Mouse (Mus musculus): Measurements from ENCODE around the gene Osgin1. TPM values are rescaled to one million over a fixed set of nuclear protein-coding genes. Genes with fewer than 3 reads are reported as not detected.
A peak's percentile ranks its signal among the peaks of the same experiment; 100 is the strongest.

The Osgin1 gene
- polyA plus RNA-seq, 1 experiment from 2014 or later: 20.4 TPM

- no peaks in the 10 kb centered on the region for H3K27me3 ChIP-seq
- CTCF ChIA-PET: interaction anchor here (4.4 to 10.6 kb wide), 2 partner anchors 10 to 17 kb away, joined by 20 to 78 read pairs; no protein-coding TSS in a partner anchor
- POLR2A ChIA-PET: no interaction called here
- no peak for TF ChIP-seq CTCF (IDR thresholded peaks at IDR 0.05)
- ATAC-seq (no peak), DNase-seq (ENCODE audit: low read depth, low spot score) (no peak)
- in situ Hi-C loops (cut with MboI; ENCODE audit: low pct_unique_long_range_greater_than_20kb): no loop called here
These were observed 3.7 kb upstream of the Osgin1 start for GRCm38 (mm10) chr8:119430250-119430649.

- POLR2A ChIA-PET: no interaction called here
- H3K27me3 ChIP-seq: no peaks in the 10 kb centered on the region
- CTCF ChIA-PET: interaction anchor here (4.4 to 10.6 kb wide), 2 partner anchors 9 to 18 kb away, joined by 20 to 78 read pairs; no protein-coding TSS in a partner anchor
- DNase-seq (ENCODE audit: low read depth, low spot score) (no peak), ATAC-seq (no peak)
- no peak for TF ChIP-seq CTCF (IDR thresholded peaks at IDR 0.05)
- in situ Hi-C loops (cut with MboI; ENCODE audit: low pct_unique_long_range_greater_than_20kb): no loop called here
These were observed 3.2 kb upstream of the Osgin1 start for GRCm38 (mm10) chr8:119430690-119431089.

GRCm38 (mm10) chr8:119432372-119432771 lies 1.6 kb upstream of the Osgin1 start:
- in situ Hi-C loops (cut with MboI; ENCODE audit: low pct_unique_long_range_greater_than_20kb): no loop called here
- H3K27me3 ChIP-seq: no peaks in the 10 kb centered on the region
- ATAC-seq (no peak), DNase-seq (ENCODE audit: low read depth, low spot score) (no peak)
- TF ChIP-seq CTCF (IDR thresholded peaks at IDR 0.05): no peak
- CTCF ChIA-PET: interaction anchor here (1.0 kb wide), 1 partner anchor 20 kb away, joined by 3 read pairs; no protein-coding TSS in a partner anchor
- POLR2A ChIA-PET: no interaction called here

DNA sequence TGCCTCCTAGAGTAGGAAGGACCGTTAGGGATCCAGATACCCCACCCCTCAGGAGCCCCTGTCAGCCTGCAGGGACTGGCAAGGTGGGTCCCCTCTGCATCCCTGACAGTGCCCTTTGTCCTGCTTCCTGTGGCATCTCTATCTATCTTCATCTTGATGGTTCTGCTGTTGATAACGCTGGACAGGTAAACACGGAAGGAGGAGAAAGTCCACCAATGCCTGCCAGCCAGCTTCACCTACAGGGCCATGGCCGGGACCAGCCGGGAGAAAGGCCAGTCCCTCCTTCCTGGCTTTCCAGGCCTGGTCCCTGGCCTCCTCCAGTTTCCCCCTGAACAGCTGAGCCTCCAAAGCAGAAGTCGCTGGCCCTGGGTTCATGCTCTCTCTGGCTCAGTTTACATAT lies 645 bp downstream of the Osgin1 start:
- in situ Hi-C loops (cut with MboI; ENCODE audit: low pct_unique_long_range_greater_than_20kb): no loop called here
- POLR2A ChIA-PET: interaction anchor here (1.1 kb wide), 1 partner anchor 22 kb away, joined by 3 read pairs; no protein-coding TSS in a partner anchor
- TF ChIP-seq CTCF (IDR thresholded peaks at IDR 0.05): no peak
- DNase-seq (ENCODE audit: low read depth, low spot score) (no peak), ATAC-seq (no peak)
- CTCF ChIA-PET: interaction anchor here (1.1 kb wide), 1 partner anchor 83 kb away, joined by 3 read pairs; no protein-coding TSS in a partner anchor
- H3K27me3 ChIP-seq: no peaks in the 10 kb centered on the region

DNA sequence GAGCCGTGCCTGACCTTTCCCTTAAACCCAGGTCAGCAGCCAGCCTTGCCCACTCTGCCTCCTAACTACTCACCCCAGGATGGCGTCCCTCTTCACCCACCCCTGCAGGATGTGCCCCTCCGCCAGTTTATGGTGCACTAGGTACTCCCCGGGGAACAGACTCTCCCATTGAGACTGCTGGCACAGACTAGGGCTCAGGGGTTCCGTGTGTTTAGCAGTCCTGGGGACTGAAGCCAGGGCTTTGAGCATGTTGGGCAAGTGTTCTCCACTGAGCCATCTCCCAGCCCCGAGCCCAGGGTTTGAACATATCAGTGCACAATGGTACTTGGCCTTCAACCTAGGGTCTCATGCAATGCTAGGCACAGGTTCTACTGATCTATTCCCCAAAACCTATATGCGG lies 1.6 kb downstream of the Osgin1 start:
- no peak for DNase-seq (ENCODE audit: low read depth, low spot score)
- POLR2A ChIA-PET: no interaction called here
- no peaks in the 10 kb centered on the region for H3K27me3 ChIP-seq
- in situ Hi-C loops (cut with MboI; ENCODE audit: low pct_unique_long_range_greater_than_20kb): no loop called here
- TF ChIP-seq CTCF (IDR thresholded peaks at IDR 0.05): no peak
- no peak for ATAC-seq
- CTCF ChIA-PET: interaction anchor here (1.1 to 2.9 kb wide), 2 partner anchors 23 to 82 kb away, joined by 3 to 17 read pairs; no protein-coding TSS in a partner anchor

GRCm38 (mm10) chr8:119436331-119436730 lies 2.4 kb downstream of the Osgin1 start:
- no peaks in the 10 kb centered on the region for H3K27me3 ChIP-seq
- in situ Hi-C loops (cut with MboI; ENCODE audit: low pct_unique_long_range_greater_than_20kb): no loop called here
- DNase-seq (ENCODE audit: low read depth, low spot score): no peak
- no peak for TF ChIP-seq CTCF (IDR thresholded peaks at IDR 0.05)
- ChIA-PET CTCF (interaction anchor here (1.2 to 2.9 kb wide), 2 partner anchors 12 to 24 kb away, joined by 3 to 17 read pairs; no protein-coding TSS in a partner anchor), POLR2A (interaction anchor here (1.3 to 2.2 kb wide), 2 partner anchors 9 to 18 kb away, joined by 8 to 14 read pairs; no protein-coding TSS in a partner anchor)
- no peak for ATAC-seq

DNA sequence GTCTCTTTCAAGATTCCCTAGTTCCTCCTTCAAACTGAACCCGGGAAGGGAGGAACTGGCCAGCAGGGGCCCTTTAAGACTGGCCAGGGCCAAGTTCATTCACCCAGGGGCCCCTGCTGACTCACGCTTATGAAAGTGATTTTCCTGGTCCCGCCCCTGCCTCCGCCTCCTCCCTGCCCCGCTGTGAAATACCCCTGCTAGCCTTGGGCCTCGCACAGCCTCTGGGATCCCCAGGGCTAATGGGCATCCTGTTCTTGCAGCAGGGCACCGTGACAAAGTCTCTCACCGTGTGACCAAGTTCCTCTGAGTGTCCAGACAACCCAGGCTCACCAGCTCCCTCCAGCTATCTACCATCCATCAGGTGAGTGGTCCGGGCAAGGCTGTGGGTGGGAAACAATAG lies 3.0 kb downstream of the Osgin1 start:
- peak; percentile 58 for DNase-seq (ENCODE audit: low read depth, low spot score)
- in situ Hi-C loops (cut with MboI; ENCODE audit: low pct_unique_long_range_greater_than_20kb): no loop called here
- ChIA-PET POLR2A (interaction anchor here (0.7 to 2.2 kb wide), 5 partner anchors 8 to 24 kb away, joined by 3 to 14 read pairs (median 4); no protein-coding TSS in a partner anchor), CTCF (interaction anchor here (1.2 to 2.9 kb wide), 3 partner anchors 13 to 24 kb away, joined by 3 to 17 read pairs (median 3); no protein-coding TSS in a partner anchor)
- TF ChIP-seq CTCF (IDR thresholded peaks at IDR 0.05): no peak
- ATAC-seq: peak; percentile 79
- no peaks in the 10 kb centered on the region for H3K27me3 ChIP-seq

- DNase-seq (ENCODE audit: low read depth, low spot score) (no peak), ATAC-seq (peak; percentile 4)
- in situ Hi-C loops (cut with MboI; ENCODE audit: low pct_unique_long_range_greater_than_20kb): no loop called here
- no peaks in the 10 kb centered on the region for H3K27me3 ChIP-seq
- CTCF ChIA-PET: interaction anchor here (1.2 to 2.9 kb wide), 2 partner anchors 23 to 25 kb away, joined by 3 to 17 read pairs; no protein-coding TSS in a partner anchor
- POLR2A ChIA-PET: interaction anchor here (0.8 to 2.2 kb wide), 4 partner anchors 8 to 19 kb away, joined by 3 to 14 read pairs (median 6); no protein-coding TSS in a partner anchor
- TF ChIP-seq CTCF (IDR thresholded peaks at IDR 0.05): no peak
These were observed 3.6 kb downstream of the Osgin1 start for GRCm38 (mm10) chr8:119437506-119437905.

- no peaks in the 10 kb centered on the region for H3K27me3 ChIP-seq
- CTCF ChIA-PET: interaction anchor here (2.7 to 3.5 kb wide), 2 partner anchors 10 to 25 kb away, joined by 20 to 49 read pairs; no protein-coding TSS in a partner anchor
- no peak for TF ChIP-seq CTCF (IDR thresholded peaks at IDR 0.05)
- in situ Hi-C loops (cut with MboI; ENCODE audit: low pct_unique_long_range_greater_than_20kb): no loop called here
- no peak for DNase-seq (ENCODE audit: low read depth, low spot score)
- POLR2A ChIA-PET: interaction anchor here (0.6 to 1.7 kb wide), 4 partner anchors 15 to 578 kb away, joined by 3 to 5 read pairs (median 4); no protein-coding TSS in a partner anchor
- no peak for ATAC-seq
These were observed 5.0 kb downstream of the Osgin1 start for GRCm38 (mm10) chr8:119438876-119439275.

- TF ChIP-seq CTCF (IDR thresholded peaks at IDR 0.05): no peak
- ATAC-seq (no peak), DNase-seq (ENCODE audit: low read depth, low spot score) (no peak)
- in situ Hi-C loops (cut with MboI; ENCODE audit: low pct_unique_long_range_greater_than_20kb): no loop called here
- ChIA-PET CTCF (interaction anchor here (1.2 to 3.5 kb wide), 9 partner anchors 10 to 237 kb away, joined by 3 to 49 read pairs (median 10); partner anchors contain the start of gene Taf1c), POLR2A (interaction anchor here (0.6 to 1.7 kb wide), 3 partner anchors 16 to 577 kb away, joined by 3 to 5 read pairs (median 4); no protein-coding TSS in a partner anchor)
- no peaks in the 10 kb centered on the region for H3K27me3 ChIP-seq
These were observed 5.5 kb downstream of the Osgin1 start for GRCm38 (mm10) chr8:119439424-119439823.

GRCm38 (mm10) chr8:119439893-119440249 lies 5.9 kb downstream of the Osgin1 start:
- in situ Hi-C loops (cut with MboI; ENCODE audit: low pct_unique_long_range_greater_than_20kb): no loop called here
- H3K27me3 ChIP-seq: no peaks in the 10 kb centered on the region
- TF ChIP-seq CTCF (IDR thresholded peaks at IDR 0.05): no peak
- ChIA-PET CTCF (interaction anchor here (1.0 to 3.5 kb wide), 20 partner anchors 11 to 237 kb away, joined by 3 to 49 read pairs (median 4); partner anchors contain the start of gene Taf1c), POLR2A (interaction anchor here (1.1 to 1.7 kb wide), 3 partner anchors 12 to 27 kb away, joined by 3 to 5 read pairs (median 4); no protein-coding TSS in a partner anchor)
- DNase-seq (ENCODE audit: low read depth, low spot score): no peak
- no peak for ATAC-seq

Data from Patski (cell line).